Mouse (Mus musculus) thymus, adult 2 months (tissue): ENCODE results near the gene Cog5.

Experiments used
- CTCF ChIP-seq: fragments of 200-500 bp; IDR thresholded peaks from 2 replicates; pipeline ENCODE4 v1.5.1; 2012; ENCODE audit warnings: mild to moderate bottlenecking, control low read depth, low read length, moderate library complexity, borderline replicate concordance; ENCODE audit not compliant: control insufficient read depth, poor library complexity, insufficient read depth; ENCODE audit errors: extremely low read depth
- POLR2A ChIP-seq: fragments of 200-500 bp; IDR thresholded peaks from 2 replicates; pipeline ENCODE4 v1.6.1; 2012; ENCODE audit warnings: mild to moderate bottlenecking, low read length, control low read depth, moderate library complexity; ENCODE audit not compliant: control insufficient read depth, poor library complexity, insufficient read depth; ENCODE audit errors: extremely low read depth

DNA sequence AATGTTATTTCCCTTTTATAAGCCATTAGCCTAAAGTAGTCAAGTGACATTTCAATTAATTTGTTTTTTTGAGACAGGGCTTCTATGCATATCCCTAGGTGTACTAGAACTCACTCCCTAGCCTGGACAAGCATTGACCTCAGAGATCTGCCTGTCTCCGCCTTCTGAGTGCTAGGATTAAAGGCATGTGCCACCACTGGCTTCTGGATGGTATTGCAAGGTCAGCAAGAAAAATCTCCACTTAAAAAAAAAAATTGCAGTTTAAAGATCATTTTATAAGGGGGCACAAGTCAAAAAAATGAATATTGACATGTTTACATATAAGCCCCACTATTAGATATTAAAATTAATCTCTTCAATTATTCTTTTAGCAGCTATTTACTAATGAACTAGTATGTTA is 29.7 kb upstream of the Cog5 start:
- TF ChIP-seq POLR2A (no peak), CTCF (no peak)
